Mouse (Mus musculus) embryonic facial prominence, embryonic 11.5 days (tissue): ENCODE measurements around the gene Pofut1. TPM values are rescaled to one million over a fixed set of nuclear protein-coding genes. Genes with fewer than 3 reads are reported as not detected.
A peak's percentile ranks its signal among the peaks of the same experiment; 100 is the strongest.

Experiments
- ATAC-seq: fragments of 200-750 bp; cut with Nextera tagmentation; replicated peaks from 2 replicates; pipeline ENCODE4 v1.8.0; 2017; ENCODE audit warnings: low read depth; ENCODE audit not compliant: insufficient number of reproducible peaks, low FRiP score, low TSS enrichment
- DNase-seq: peaks from one replicate; pipeline ENCODE4 v3.0.0-alpha.2; 2015; ENCODE audit warnings: low spot score
- H3K27ac ChIP-seq: fragments of 300-500 bp; sonication (generic); replicated peaks from 2 replicates; pipeline ENCODE4 v1.5.1; 2014; ENCODE audit warnings: mild to moderate bottlenecking, low read depth, low read length, control low read depth
- H3K27me3 ChIP-seq: fragments of 300-500 bp; sonication (generic); 2 replicates; pipeline ENCODE4 v1.6.1; 2014; ENCODE audit warnings: mild to moderate bottlenecking, low read length, moderate library complexity, mixed read lengths; ENCODE audit not compliant: control insufficient read depth, insufficient read depth
- H3K36me3 ChIP-seq: fragments of 300-500 bp; sonication (generic); replicated peaks from 2 replicates; pipeline ENCODE4 v1.6.1; 2014; ENCODE audit warnings: low read depth, mild to moderate bottlenecking, low read length, moderate library complexity, mixed read lengths; ENCODE audit not compliant: control insufficient read depth, insufficient read depth
- H3K4me1 ChIP-seq: fragments of 300-500 bp; sonication (generic); 2 replicates; pipeline ENCODE4 v1.6.1; 2014; ENCODE audit warnings: low read length, mixed read lengths; ENCODE audit not compliant: control insufficient read depth, insufficient read depth
- H3K4me2 ChIP-seq: fragments of 300-500 bp; sonication (generic); 2 replicates; pipeline ENCODE4 v1.6.1; 2014; ENCODE audit warnings: low read depth, mild to moderate bottlenecking, control low read depth, low read length, moderate library complexity
- H3K4me3 ChIP-seq: fragments of 300-500 bp; sonication (generic); 2 replicates; pipeline ENCODE4 v1.5.1; 2014; ENCODE audit warnings: low read depth, low read length, control low read depth
- H3K9ac ChIP-seq: fragments of 300-500 bp; sonication (generic); replicated peaks from 2 replicates; pipeline ENCODE4 v1.6.1; 2014; ENCODE audit warnings: mild to moderate bottlenecking, control low read depth, low read length
- H3K9me3 ChIP-seq: fragments of 300-500 bp; sonication (generic); replicated peaks from 2 replicates; pipeline ENCODE4 v1.6.1; 2016; ENCODE audit warnings: mild to moderate bottlenecking, low read length, inconsistent platforms, mixed read lengths; ENCODE audit not compliant: control insufficient read depth
- WGBS: fragments of 180-500 bp; shearing (Covaris S2); extraction: QIAGEN DNeasy Blood & Tissue Kit; methylation state at CpG from one replicate; pipeline ENCODE4 v1.1.7; 2014; 5-methylcytosine and 5-hydroxymethylcytosine counted together
- polyA plus RNA-seq: library from polyadenylated mRNA; unstranded; fragments of >200 nt; fragmentation: Nextera tagmentation; extraction: Ambion mirVana; gene quantifications from 2 replicates; pipeline ENCODE4 v1.2.1, GENCODE M21; 2014

Gene Pofut1
- 7.5 and 8.0 TPM in 2 replicates for polyA plus RNA-seq

DNA sequence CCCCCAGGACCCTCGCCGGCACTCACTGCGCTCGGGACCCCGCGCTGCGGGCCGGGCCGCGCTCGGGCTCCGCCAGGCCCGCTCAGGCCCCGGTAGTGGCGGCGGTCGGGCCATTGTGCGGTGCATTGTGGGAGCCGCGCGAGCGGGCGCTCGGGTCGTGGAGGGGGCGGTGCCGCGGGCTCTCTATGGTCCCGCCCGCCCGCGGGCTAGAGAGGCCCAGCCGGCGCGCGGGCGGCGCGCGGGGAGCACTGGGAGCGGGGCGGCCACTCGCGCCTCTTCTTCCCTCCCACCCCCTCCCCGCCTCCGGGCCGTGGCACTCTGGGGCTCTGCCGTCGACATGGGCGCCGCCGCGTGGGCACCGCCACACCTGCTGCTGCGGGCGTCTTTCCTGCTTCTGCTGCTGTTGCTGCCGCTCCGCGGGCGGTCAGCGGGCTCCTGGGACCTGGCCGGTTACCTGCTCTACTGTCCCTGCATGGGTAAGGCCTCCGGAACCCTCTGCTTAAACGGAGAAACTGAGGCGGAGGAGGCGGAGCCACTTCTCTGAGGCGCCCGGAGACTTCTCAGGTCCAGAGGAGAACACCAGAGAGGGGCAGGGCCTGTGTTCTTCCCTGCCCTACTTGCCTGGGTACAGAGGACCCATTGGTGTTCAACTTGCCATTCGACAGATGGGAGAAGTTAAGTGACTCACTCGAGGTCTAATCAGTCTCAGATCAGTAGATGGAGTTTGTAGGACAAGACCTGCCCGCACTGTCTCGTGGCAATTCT is at the start of gene Pofut1, which contains the start of gene Plagl2:
Pofut1 (plus strand) TSS at position 284 of the 765 bp plus-strand sequence.
Plagl2 (minus strand) TSS at position 177 of the 765 bp plus-strand sequence.
- ATAC-seq (peak; percentile 95), DNase-seq (peak; percentile 94)
- Histone ChIP-seq H3K9ac (peak within 1 kb of the TSS; percentile 97), H3K4me2 (peak within 1 kb of the TSS; percentile 87), H3K9me3 (no peaks in the 10 kb centered on the region), H3K36me3 (no peaks in the 10 kb centered on the region), H3K4me3 (peak within 1 kb of the TSS; percentile 97), H3K27ac (peak within 1 kb of the TSS; percentile 86), H3K4me1 (peaks cover 4% of the 10 kb centered on the region; the same call in 1 of the 2 replicates), H3K27me3 (no peaks in the 10 kb centered on the region)
- WGBS = under 1% methylated on average over 60 of the region's 72 CpGs

DNA sequence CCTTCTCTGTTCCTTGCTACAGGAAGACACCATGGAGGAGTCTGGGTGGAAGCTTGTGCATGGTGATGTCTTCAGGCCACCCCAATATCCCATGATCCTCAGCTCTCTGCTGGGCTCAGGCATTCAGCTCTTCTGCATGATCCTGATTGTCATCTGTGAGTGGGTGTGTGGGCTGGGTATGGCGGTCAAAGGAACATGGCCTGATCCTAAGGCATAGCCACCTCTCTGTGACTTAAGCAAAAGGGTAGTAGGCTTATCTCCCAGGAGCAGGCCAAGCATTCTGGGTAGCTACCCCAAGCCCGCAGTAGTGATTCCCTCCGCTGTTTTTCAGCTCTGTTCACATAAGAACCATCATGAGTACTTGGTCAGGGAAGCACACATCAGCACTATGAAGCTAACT is 47.1 kb upstream of the Pofut1 start:
- DNase-seq (no peak), ATAC-seq (no peak)
- Histone ChIP-seq H3K4me2 (no peak overlapping the region), H3K9me3 (no peaks in the 10 kb centered on the region), H3K36me3 (peaks cover 4% of the 10 kb centered on the region), H3K4me3 (no peak overlapping the region), H3K9ac (no peak overlapping the region), H3K4me1 (no peaks in the 10 kb centered on the region), H3K27ac (no peak overlapping the region), H3K27me3 (no peaks in the 10 kb centered on the region)
- 96% methylated on average over 3 of the region's 3 CpGs for WGBS

DNA sequence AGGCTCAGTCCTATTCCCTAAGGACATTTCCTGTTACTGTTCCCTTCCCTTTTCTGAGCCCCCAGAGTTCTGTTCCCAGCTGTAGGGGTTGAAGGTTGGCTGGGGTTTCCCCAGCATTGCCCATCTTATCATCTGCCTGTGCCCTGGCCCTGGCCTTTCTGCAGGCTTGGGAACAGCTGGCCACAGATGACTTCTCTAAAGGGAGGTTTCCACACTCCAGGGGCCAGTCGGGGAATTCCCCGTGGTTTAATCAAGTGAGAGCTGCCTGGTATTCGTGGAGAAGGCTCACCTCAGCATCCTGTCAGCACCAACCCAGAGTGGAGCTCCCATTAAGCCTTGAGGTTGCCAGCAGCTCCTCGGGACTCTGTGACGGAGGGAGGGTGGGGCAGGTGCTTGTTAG is 42.8 kb upstream of the Pofut1 start:
- WGBS = 80% methylated on average over 5 of the region's 5 CpGs
- no peaks in the 10 kb centered on the region; the same call in none of the 2 replicates for H3K36me3 ChIP-seq
- ATAC-seq = no peak

DNA sequence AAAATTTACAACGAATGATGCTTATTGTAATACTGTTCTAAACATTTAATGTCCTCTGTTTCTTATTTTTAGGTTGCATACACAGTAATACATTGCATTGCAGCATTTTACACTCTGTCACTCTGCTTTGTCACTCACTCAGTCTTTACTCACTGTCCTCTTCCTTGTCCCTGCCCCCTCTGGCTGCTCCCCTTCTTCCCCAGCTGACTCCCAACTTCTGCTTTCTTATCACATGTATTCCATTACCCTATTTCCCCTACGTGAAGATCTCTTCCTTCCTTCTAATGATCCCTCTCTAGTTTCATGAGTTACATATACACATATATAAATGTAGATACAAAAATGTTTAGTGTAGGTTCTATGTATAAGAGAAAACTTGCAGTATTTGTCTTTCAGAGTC is 42.2 kb upstream of the Pofut1 start:
- WGBS = 86% methylated on average over 2 of the region's 2 CpGs

More for the DNA sequence above, 42.8 kb upstream of the Pofut1 start:
- no peaks in the 10 kb centered on the region for H3K9me3 ChIP-seq
- H3K4me3 ChIP-seq = no peak overlapping the region
- no peak overlapping the region for H3K27ac ChIP-seq
- no peak for DNase-seq
- no peak overlapping the region for H3K4me2 ChIP-seq
- H3K4me1 ChIP-seq = no peaks in the 10 kb centered on the region
- H3K27me3 ChIP-seq = no peaks in the 10 kb centered on the region
- no peak overlapping the region for H3K9ac ChIP-seq

DNA sequence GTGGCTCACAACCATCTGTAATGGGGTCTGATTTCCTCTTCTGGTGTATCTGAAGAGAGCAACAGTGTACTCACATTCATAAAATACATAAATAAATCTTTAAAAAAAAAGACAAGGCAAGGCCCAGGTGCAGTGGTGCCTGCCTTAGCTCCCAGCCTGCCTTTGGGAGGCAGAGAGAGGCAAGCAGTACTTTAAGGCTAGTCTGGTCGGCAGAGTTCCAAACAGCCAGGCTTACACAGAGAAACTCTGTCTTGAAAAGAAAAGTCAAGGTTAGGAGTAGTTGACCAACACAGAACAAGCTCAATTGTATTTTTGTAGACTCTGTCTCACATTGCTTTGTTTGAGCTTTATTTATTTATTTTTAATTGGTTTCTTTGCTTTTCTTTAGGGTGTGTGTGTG is 38.6 kb upstream of the Pofut1 start:
- no peaks in the 10 kb centered on the region for H3K4me1 ChIP-seq
- no peak for ATAC-seq
- H3K27ac ChIP-seq = no peak overlapping the region
- no peak overlapping the region for H3K4me3 ChIP-seq
- peaks cover 8% of the 10 kb centered on the region for H3K36me3 ChIP-seq
- WGBS = 74% methylated on average over 1 of the region's 1 CpGs
- H3K4me2 ChIP-seq = no peak overlapping the region
- no peaks in the 10 kb centered on the region for H3K9me3 ChIP-seq
- no peak for DNase-seq
- no peaks in the 10 kb centered on the region for H3K27me3 ChIP-seq
- H3K9ac ChIP-seq = no peak overlapping the region

More for the DNA sequence above, 42.2 kb upstream of the Pofut1 start:
- no peaks in the 10 kb centered on the region for H3K4me1 ChIP-seq
- H3K27ac ChIP-seq = no peak overlapping the region
- H3K36me3 ChIP-seq = peaks cover 4% of the 10 kb centered on the region
- H3K27me3 ChIP-seq = no peaks in the 10 kb centered on the region
- ATAC-seq (no peak), DNase-seq (no peak)
- no peak overlapping the region for H3K4me3 ChIP-seq
- H3K9ac ChIP-seq = no peak overlapping the region
- H3K9me3 ChIP-seq = no peaks in the 10 kb centered on the region
- H3K4me2 ChIP-seq = no peak overlapping the region

DNA sequence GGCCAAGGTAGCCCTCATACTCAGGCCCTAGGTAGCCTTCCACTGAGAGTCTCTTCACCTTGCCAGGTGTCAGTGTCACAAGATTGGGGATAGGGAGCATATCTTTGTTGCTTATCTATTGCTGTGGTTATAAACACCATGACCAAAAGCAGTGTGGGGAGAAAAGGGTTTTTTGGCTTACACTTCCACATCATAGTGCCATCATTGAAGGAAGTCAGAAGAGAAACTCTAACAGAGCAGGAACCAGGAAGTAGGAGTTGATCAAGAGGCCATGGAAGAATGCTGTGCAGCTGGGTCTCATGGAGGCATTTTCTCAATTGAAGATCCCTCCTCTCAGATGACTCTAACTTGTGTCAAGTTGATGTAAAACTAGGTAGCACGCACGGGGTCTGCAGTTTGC is 33.2 kb upstream of the Pofut1 start:
- Histone ChIP-seq H3K4me1 (no peaks in the 10 kb centered on the region), H3K9me3 (no peaks in the 10 kb centered on the region), H3K4me2 (no peak overlapping the region), H3K27me3 (no peaks in the 10 kb centered on the region), H3K36me3 (peaks cover 10% of the 10 kb centered on the region), H3K4me3 (no peak overlapping the region), H3K27ac (no peak overlapping the region), H3K9ac (no peak overlapping the region)
- 100% methylated on average over 2 of the region's 2 CpGs for WGBS
- DNase-seq (no peak), ATAC-seq (no peak)

DNA sequence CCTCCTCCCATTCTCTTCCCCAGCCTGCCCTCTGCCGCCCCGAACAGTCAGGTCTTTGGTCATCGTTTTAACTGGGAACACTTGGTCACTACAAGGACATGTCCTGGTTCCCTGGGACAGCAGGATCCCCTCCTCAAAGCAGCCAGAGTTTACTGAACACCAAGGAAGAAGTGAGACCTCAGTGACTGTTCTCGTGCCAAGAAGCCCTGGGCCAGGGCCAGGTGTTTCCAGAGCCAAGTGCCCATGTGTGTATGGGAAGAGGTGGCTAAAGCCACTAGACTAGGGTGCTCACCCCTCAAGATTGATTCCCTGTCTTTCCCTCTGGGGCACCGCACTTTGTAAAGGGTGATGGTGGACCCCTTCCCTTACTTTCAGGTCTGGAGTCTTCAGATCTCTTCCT is 32.0 kb upstream of the Pofut1 start:
- Histone ChIP-seq H3K4me3 (no peak overlapping the region), H3K4me2 (no peak overlapping the region), H3K36me3 (peaks cover 7% of the 10 kb centered on the region; the same call in 1 of the 2 replicates), H3K27me3 (no peaks in the 10 kb centered on the region), H3K9ac (no peak overlapping the region), H3K4me1 (no peaks in the 10 kb centered on the region), H3K27ac (no peak overlapping the region), H3K9me3 (no peaks in the 10 kb centered on the region)
- WGBS = 94% methylated on average over 5 of the region's 5 CpGs
- DNase-seq = no peak
- no peak for ATAC-seq

DNA sequence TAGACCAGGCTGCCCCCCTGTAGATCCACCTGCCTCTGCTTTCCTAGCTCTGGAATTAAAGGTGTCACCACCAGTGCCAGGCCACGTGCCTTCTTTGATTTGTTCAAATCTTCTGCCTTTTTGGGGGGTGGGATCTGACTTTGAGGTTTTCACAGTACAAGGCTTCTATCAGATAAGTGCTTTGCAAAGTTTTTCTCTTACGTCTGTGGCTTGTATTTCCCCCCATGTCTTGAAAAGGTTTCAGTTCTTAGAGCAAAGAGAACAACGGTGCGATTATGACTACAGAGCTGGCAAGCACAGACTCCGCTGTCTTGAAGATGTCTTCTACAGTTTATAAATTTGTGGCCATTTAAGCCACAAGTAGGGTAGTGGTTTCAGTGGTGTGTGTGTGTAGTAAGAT is 29.9 kb upstream of the Pofut1 start:
- Histone ChIP-seq H3K4me2 (no peak overlapping the region), H3K27ac (no peak overlapping the region), H3K9me3 (no peaks in the 10 kb centered on the region), H3K4me3 (no peak overlapping the region), H3K9ac (no peak overlapping the region), H3K4me1 (no peaks in the 10 kb centered on the region), H3K27me3 (no peaks in the 10 kb centered on the region), H3K36me3 (peaks cover 3% of the 10 kb centered on the region; the same call in 1 of the 2 replicates)
- ATAC-seq (no peak), DNase-seq (no peak)
- whole genome bisulfite sequencing = 88% methylated on average over 5 of the region's 5 CpGs
